Mouse (Mus musculus) spleen, postnatal 14 days (tissue): ENCODE data around the gene Grik3.

Experiments used
- DNase-seq, 2 experiments: peaks; one replicate each; pipeline ENCODE4 v3.0.0; 2021 to 2022; ENCODE audit warnings: low spot score in 2 of 2

The Grik3 gene

DNA sequence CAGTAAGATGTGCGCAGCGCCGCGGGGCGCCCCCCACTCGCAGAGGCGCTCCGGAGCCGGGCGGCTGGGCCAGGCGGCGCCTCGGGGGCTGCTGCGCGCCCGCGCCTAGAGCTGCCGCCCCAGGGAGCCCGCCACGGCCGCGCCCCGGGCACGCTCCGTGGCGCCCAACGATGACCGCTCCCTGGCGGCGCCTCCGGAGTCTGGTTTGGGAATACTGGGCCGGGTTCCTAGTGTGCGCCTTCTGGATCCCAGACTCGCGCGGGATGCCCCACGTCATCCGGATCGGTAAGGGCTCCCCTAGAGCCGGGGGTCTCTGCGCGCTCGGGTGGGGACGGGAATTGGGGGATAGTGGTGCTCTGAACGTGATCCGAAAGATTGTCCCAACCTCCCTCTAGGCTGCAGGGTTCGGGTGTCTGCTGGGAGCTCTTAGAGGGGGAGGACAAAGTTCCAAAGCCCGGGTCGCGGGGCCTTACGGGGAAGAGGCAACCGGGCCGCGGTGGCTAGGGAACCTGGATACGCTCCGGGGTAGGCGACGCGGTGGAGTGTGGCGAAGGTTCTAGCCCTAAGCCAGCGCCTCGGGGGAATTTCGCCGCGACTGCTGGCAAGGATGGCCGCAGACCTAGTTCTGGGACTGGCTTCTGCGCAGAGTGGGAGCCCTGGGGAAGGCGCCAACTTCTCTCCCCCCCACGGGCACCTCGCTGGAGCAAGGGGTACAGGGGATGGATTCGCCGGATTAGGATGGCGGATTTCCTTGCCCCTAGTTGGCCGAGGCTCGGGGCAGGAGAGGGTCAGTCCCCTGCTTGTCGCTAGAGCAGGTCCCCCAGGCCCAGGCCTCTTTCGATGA, at the start of gene Grik3:
Grik3 (plus strand) TSS at position 40 of the 844 bp plus-strand sequence.
- no peak for DNase-seq

DNA sequence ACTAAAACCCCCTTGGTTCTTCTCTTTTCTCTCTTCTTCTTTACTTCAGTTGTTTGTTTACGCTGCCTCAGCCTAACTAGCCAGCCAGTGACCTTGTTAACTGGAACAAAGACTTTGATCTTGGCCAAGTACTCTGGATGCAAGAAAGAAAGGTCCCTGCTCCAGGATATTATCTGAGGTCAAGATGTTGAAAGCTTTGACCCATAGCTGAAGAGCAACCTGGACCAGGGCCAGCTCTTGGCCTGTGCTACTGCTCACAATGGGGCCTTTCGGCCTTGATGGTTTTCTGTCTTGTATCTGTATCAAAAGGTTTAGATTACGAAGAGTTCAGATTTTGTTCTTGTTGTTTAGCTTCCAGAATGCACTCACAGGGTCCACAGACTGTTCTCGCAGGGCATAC, 48.7 kb upstream of the Grik3 start:
- DNase-seq, result no peak

DNA sequence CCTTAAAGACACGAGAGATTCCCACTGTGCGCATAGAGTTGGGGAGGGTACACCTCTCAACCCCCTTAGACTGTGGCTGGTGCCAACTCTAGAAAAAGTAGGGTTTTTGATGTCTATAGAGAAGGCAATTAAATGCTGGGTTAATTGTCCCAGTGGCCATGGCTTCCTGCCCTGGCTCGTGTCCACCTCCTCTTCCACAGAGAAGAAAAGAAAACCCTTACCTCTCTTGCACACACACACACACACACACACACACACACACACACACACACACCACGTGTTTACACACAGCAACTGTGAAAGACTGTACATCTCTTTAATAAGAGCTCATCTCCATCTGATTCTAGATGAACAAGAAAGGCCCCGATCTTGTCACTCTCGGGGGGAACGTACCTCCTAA, 46.1 kb upstream of the Grik3 start:
- no peak for DNase-seq

DNA sequence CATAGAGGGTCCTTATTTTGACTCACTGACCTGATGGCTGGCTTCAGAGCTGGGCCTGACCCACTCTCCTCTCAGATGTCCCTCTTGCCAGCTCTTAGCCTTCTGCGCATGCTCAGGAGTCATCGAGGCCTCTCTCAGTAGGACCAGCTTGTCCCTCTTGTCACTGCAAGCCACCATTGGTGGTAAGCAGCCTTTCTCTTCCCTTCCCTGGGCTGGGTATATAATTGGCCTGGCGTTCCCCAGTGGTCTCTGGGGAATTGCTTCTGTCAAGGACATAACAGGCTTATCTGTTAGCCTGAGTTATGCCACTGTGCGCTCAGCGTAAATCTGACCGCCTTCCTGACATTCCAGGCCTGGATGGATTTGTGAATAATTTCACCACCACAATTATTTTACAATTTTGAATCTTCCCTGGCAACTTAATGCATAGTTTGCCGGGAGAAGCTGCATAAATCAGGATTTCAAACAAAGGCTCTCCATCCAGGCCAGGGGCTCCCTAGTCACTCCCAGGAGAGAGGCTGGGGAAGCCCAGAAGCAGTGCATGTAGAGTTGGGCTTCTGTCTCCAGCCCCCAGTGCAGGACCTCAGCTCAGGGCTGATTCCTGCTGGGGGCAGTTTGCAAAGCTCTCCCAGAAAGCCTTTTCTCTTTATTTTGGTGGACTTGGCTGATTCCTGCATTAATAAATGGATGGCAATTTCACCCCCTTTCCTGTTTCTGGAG, 39.7 kb upstream of the Grik3 start:
- DNase-seq, result no peak

DNA sequence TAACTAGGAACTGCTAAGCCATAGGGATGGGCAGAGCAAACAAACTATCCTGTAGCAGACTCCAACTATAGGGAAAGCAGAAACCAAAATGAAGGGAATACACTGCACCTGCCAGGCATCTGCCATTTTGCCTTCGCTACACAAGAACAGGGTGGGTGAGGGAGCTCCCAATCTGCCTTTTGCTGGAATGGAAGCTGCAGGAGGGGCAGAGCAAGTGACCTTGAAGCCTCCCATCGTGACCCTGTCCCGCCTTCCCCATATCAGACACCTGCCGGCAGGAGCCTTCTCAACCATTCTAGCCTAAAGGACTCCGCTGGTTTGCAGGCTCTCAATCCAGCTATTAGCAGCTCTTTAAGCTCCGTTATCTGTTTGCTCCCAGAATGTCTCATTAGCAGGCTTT, 38.7 kb upstream of the Grik3 start:
- no peak for DNase-seq

DNA sequence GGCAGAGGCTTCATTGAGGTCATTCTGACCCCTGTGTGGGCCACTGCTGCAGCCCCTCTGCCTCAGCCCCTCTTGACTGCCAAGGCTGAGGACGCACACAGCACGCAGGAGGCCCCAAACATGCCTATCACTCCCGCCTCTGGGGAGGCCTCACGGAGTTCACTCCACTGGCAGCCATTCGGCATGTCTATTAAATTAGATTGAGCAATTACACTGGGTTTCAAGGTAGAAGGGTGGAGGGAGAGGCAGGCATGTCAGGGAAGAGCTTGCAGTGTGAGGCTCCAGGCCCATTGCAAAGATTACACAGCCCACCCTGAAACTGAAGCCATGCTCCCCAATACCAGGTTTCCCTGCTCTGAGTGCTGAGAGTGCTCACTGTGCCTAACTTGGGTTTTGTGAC, 34.0 kb upstream of the Grik3 start:
- DNase-seq, result no peak

DNA sequence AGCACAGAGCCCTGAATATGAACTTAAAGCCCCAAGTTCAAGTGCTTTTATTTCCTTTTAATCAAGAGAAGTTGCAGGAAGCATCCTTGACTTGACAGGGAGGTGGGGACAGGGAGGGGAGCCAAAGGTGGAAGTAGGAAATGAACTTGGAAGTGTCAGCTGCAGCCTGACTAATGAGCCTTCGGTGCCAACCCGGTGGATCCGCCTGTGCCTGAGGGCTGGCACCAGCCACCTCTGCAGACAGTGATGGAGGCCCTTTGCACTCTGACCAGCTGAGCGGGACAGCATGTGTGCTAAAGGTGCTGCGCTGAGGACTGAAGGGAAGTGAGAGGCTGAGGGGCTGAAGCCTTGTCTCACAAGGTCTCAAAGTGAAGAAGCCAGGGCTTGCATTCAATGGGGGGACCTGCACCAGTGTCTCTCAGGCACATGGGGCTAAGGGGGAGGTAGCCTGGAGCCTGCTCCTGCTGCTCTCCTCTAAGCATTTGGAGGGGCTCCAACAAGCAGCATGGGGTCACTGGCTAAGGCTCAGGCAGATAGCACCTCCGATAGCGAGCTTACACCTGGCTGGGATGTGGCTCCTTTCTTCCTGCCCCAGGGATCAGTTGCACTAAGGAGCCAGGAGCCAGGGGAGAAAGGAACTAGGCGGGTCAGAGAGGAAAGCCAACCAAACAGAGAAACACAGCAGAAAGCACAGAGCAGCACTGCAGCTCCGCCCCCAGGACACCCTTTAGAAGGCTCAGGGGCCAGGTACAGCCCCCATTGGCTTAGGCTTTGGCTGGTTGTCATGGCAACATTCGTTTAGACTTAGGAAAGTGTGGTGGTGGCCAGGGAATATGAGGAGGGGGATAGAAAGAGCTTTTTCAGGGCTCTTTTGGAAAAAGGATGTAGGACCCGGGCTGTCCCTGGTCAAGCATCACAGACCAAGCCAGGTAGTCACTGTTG, 33.1 kb upstream of the Grik3 start:
- no peak for DNase-seq

DNA sequence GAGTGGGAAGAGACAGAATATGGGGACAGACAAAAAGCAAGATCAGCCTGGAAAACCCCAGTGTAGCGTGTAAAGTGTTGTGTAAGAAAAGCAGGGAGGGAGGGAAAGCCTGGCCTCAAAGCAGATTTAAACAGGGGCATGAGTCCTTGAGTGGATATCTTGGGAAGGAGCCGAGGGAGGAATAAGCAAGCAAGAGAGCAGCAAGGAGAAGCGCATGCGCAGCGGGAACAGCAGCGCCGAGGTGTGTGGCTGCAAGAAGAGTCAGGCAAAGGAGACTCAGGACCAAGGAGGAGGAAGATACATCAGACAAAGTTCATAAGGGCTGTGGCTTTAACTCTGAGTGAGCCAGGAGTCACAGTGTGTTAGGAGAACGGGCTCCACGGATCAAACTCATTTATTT, 30.7 kb upstream of the Grik3 start:
- DNase-seq, result no peak

DNA sequence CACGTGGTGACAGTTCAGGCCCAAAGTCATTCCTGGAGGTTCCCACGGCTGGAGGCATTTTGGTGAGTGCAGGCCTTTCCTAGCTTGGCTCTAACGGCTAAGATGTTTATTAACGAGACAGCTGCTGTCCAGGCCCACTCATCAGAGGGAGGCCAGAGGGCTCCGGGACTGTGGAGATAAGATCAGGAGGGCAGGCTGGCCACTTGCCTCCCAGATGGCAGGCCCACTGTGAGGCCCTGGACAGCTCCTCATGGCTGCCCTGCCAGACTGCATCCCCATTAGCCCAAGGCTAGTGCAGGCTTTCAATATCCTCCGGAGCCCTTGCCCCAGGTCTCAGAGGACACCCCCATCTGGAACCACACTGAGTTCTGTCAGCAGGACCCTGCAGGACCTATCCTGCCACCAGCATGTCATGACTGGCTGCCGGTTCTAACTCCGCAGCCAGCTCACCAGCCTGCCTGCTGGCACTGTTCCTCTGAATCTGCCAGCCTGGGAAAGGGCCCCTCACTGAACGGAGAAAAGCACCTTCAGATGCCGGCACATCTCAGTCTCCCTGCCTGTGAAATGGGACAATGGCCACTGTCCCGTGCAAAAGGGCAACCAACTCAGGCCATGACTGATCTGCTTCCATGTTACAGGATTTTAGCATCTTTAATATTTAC, 20.7 kb upstream of the Grik3 start:
- DNase-seq, result no peak

DNA sequence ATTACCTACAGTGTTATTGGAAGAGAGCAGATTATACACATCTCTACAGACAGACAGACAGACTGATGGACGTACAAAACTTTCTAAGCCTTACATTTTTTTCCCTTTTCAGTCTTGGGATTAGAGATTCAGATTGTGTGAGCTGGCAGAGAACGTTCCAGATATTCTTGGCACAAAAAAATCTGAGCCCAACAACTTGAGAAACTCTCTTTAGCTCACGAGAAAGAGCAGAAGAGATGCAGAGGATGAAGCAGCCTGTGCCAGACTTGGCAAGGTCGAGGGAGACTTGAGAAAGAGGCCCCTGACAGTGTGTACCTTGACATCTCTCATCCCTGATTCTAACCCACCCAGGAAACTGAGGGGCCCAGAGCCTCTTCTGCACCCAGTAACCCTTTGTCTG, 15.6 kb upstream of the Grik3 start:
- DNase-seq, result no peak

DNA sequence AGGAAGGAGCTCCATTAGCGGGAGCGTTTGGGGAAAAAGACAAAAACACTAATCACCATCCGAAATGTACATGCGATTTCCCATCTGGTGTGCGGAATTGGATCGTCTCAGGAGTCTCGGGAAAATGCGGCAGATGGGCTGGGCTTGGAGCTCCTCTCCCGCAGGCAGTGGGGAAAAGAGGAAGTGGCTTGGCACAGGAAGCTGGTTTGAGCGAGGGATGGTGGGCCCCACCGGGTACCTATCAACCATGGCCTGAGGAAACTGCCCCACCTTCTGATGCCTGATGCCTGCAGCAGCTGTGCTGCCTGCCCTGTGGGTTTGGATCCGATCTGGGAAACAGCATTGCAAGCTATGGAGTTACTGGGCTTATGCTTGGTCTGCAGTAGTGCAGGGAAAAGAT, 12.4 kb upstream of the Grik3 start:
- no peak for DNase-seq

DNA sequence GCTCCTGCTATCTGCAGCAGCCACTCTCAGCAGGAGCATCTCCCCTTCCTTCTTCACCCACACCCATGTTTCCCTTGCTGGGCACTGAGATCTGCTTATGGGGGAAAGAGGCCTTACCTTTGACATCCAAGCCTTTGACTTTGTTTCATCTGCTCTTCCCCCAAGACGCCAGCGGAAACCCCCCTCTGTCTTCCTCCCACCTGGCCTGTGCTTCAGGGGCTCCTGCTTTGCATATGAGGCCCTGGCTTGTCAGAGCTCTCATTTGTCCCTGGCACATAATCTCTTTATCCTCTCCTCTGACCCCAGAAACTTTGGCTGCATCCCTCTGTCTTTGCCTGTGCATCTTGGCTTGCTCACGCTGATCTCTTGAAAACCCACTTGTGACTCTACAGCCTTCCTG, 9.2 kb upstream of the Grik3 start:
- no peak for DNase-seq

DNA sequence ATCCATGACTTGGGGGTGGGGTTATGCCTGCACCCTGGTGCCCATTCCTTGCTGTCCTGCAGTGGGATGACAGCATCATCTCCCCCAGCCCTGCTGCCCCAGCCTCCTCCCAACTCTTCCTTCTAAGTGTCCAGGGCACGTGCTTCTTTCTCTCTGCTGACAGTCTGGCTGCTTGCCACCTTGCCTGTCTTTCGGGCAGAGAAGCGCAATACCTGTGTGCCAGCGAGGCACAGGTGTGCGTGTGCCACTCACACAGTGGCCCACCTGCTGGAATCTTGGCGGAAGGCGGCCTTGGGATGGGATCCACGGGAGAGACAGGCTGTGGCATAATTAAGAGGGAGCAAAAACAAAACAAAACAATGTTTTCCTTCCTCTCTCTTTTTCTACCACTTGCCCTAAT, 6.4 kb upstream of the Grik3 start:
- no peak for DNase-seq

DNA sequence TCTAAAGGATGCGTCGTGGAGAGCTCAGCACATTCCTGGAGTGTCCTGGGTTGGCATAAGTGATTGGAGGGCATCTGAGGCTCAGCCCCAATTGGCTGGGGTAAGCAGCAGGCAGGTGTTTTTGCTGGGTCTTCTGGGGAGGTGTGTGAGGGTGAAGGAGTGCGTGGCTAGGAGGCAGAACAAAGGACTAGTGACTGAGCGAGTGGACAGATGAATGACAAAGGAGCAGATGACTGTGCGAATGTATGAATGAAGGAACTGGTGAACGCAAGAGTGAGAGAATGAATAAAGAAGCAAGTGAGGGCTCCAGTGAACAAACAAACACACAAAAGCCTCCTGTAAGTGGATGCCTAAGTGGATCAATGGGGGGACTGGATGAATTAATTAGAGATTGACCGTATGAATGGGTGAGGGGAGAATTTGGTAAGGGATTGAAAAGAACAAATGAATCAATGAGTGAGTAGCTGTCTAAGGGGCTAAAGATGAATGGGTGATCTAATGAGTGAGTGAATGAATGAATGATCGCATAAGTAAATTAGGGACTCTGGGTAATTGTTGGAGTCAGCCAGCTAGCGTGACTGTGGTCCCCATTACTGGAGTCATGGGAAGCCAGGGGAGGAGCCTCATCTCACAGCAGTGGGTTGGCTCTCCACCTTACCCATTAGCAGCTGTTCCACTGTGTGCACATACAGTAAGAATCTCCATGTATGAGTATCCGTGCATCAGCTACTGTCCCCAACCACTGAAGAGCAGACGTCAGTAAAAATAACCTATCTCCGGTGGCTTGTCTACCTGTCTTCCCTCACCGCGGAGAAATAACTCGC, 4.9 kb upstream of the Grik3 start:
- no peak for DNase-seq

DNA sequence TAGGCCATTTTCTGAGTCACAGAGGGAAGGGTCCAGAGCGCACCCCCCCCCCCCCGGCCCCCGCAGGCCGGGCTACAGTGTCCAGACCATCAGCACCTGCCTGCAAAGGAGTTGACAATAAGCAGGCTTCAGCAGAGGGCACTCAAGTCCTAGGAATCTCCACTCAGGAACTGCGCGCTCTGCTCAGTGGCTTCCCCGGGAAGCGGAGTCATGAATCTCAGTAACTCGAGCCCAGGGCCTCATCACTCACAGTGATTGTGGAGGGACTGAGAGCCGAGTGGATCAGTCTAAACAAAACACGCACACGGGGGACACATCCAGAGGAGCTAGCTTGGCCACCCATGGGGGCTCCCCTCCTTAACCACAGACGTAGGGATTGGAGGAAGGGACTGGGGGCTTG, 3.9 kb upstream of the Grik3 start:
- DNase-seq, result no peak

DNA sequence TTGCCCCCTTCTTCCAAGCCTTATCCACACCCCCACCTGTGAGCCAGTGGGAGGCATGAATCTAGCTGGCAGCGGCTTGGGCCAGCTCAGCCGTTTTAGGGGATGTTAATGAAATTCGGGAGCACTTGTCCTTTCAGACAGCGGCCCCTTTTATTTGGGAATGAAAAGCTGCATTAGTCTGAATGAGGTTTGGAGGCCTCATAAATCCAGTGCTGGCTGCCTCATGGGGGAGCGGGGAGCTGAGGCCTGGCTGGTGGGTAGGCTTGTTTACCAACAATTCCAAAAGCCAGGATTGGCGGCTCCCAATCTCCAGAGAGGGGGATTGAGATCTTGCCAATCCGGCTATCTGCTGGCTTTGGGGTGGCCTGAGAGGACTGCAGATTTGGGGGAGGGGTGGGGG, 3.5 kb upstream of the Grik3 start:
- no peak for DNase-seq

DNA sequence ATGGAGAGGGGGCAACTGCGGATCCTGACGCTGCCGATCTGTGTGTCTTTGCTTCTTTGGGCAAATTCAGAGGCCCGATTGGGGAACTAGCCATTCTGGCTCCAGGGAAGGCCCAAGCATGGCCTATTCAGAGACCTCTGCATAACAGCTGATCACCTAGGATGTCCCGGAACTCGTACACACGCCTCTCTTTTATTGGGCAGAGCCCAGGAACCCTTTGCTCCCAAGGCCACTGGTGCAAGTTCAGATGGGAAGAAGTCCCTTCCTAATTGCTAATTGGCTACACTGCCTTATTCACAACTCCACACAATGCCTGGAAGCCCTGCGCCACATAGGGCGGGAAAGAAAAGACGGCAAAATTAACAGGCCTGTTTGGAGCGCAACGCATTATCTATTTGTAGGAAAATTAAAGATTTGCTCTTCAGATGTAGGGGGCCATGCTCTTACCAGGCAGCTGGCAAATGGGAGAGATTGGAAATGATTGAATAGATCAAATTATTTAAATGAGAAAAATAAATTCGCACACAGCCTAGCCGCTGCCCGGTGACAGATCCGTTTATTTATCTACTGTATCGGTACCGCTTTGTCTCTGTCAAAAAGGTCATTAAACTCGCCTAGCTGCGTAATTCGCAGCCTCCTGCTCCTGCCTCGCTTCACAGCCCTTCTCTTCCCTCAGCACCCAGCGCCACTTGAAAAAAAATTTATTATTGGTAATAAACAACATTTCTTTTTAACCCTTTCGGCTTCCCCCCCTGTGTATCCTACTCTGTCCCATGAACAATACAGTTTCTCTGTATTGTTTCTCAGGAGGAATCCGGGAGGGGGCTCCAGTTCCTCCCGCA, 1.5 kb upstream of the Grik3 start:
- DNase-seq, result no peak

DNA sequence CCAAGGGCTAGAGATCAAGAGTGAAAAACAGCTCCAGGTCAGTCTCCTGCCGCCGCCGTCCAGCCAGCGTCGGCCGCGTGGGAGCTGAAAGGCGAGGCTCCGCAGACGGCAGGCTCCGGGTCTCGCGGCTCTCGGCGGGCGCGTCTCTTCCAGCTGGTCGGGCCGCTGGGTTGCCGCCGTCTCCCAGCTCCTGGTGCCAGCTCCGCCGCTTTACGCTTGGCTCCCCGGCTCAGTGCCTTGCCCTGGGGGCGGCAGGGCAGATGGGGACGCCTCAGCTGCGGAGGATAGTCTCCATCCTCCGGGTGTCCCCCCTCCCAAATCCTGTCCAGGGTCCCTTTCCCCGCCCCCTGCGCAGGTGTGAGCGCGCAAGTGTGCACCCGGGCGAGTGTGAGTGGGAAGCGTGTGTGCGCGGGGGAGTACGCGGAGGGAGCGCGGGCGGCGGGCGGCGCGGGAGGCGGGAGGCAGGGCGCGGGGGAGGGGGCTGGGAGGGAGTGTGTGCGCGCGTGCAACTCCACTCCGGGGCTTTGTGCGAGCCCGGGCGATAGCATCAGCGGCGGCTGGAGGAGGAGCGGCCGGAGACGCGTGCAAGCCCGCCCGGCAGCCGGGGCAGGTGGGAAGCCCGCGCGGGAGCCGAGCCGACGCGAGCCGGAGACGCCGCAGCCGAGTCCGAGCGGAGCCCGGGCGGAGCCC, 454 bp upstream of the Grik3 start:
- no peak for DNase-seq

DNA sequence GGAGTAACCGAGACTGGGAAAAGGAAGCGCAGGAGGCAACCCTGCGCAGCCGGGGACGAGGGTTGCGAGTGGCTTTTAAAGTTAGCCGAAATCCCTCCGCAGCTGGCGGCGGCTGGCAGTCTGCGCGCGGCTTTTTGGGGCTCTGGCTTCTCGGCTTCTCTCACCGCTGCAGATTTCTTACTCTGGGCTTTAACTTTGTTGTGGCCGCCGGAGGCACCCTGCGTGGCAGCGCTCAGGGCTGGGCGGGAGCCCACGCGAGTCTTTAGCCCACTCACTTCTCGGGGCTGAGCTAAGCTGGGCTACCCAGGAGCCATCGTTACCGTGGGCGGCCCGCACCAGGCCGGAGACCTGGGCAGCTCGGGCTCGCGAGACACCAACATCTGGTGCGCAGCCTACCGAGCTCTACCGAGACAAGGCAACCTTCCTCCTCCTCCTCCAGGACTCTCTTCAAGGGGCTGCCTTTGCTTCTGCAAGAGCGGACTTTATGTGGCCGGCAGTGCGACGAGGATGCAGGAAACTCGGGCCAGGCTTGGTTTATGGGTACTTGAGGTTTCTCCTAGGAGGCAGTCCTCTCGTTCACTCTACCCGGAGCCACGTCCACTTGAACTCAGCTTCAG, 1.1 kb downstream of the Grik3 start:
- no peak for DNase-seq
